In genomic region chr1:72823751-72824706, GRCm38 (mm10) we compare ENCODE assay signal across 9 mouse cellular contexts. TPM values are rescaled to one million over a fixed set of nuclear protein-coding genes. Genes with fewer than 3 reads are reported as not detected.
DNase-seq lines count a peak whose midpoint lies in the region; ATAC-seq and TF ChIP-seq lines count a peak whose summit lies in the region.
"Had no signal": no experiment of that assay in that cellular context is flagged by ENCODE, and none has a peak within 500 bp of the region (broad histone marks: within the 10 kb centered on the region; RNA-seq: fewer than 3 reads in every experiment).

Gene Igfbp2 (plus strand): TSS chr1:72824503.

- peak within 1 kb of the TSS; percentile 58 for H3K4me2 ChIP-seq in liver, embryonic 14.5 days (ENCODE audit: low read depth)

- DNase-seq in gastrocnemius, postnatal 4 days (ENCODE audit: low spot score in 2 of 2): peak in 1 of 2 experiments; percentile 28
- no peak for DNase-seq in gastrocnemius, adult 8-10 months (ENCODE audit: low spot score in 2 of 2)
- DNase-seq in adrenal gland, postnatal 36 days: peak; percentile 50 to 53
- peak; percentile 67 for DNase-seq in forelimb bud, embryonic 11.5 days (ENCODE audit: low read depth, low spot score)
- peak; percentile 61 for DNase-seq in kidney, postnatal 10 days
- DNase-seq in liver, embryonic 14.5 days (ENCODE audit: low read depth in 3 of 3, low spot score in 3 of 3): no peak
- peak; percentile 80 for DNase-seq in retina, postnatal 1 day

- H3K27ac ChIP-seq in liver, embryonic 14.5 days: no peak within 1 kb of the TSS

- peak within 1 kb of the TSS in 1 of 2 experiments; percentile 35; a peak in 3 of 4 replicates for H3K4me3 ChIP-seq in liver, embryonic 14.5 days (ENCODE audit: insufficient read depth in 1 of 2, low read depth in 2 of 2, low read length in 2 of 2)

- no peak for TF ChIP-seq EP300 in liver, embryonic 14.5 days (IDR thresholded peaks at IDR 0.05; ENCODE audit: low read depth)

- H3K27me3 ChIP-seq in liver, embryonic 14.5 days (ENCODE audit: control insufficient read depth, insufficient read depth, low read length): peaks cover 49% of the 10 kb centered on the region

- no peaks in the 10 kb centered on the region for H3K9me3 ChIP-seq in liver, embryonic 14.5 days (ENCODE audit: control insufficient read depth, low read length)
- H3K9me3 ChIP-seq: G1E had no signal

- no peak for ATAC-seq in liver, embryonic 14.5 days (ENCODE audit: insufficient read depth)
- no peak for ATAC-seq in monocyte, adult 5-6 weeks (replicated peaks; ENCODE audit: insufficient number of reproducible peaks, low FRiP score, low TSS enrichment, poor library complexity, severe bottlenecking)

- no peaks in the 10 kb centered on the region for H3K4me1 ChIP-seq in liver, embryonic 14.5 days (replicated peaks; ENCODE audit: control insufficient read depth in 2 of 2, insufficient read depth in 2 of 2, low read length in 1 of 2)

- 2% methylated on average over 49 of the region's 58 CpGs for WGBS in liver, embryonic 14.5 days (ENCODE audit: insufficient replicate concordance)

- no peak within 1 kb of the TSS for H3K9ac ChIP-seq in liver, embryonic 14.5 days (replicated peaks)

- TF ChIP-seq CTCF in liver, embryonic 14.5 days (IDR thresholded peaks at IDR 0.05; ENCODE audit: low read depth): no peak

- H3K36me3 ChIP-seq in liver, embryonic 14.5 days (replicated peaks; ENCODE audit: control insufficient read depth, insufficient read depth, low read depth): no peaks in the 10 kb centered on the region
- H3K36me3 ChIP-seq: G1E had no signal

RNA-seq across cellular contexts. Expression of gene Igfbp2, which starts in this region (rescaled TPM):
- total RNA-seq in gastrocnemius, postnatal 4 days (2021): 10 to 100 TPM; 45.6 to 56.5 TPM
- under 1 TPM in 3 of 4 experiments, not detected in 1; 0.21 to 0.53 (median 0.29) TPM for total RNA-seq in gastrocnemius, adult 8-10 months (2022)
- total RNA-seq in adrenal gland, postnatal 36 days (2021): 1 to 10 TPM; 1.8 to 2.0 TPM
- 2.4 and 3.4 TPM in 2 replicates for polyA plus RNA-seq in liver, embryonic 14.5 days (2012; rRNA removed)
- polyA plus RNA-seq in liver, embryonic 14.5 days (2014; fragmentation: Nextera tagmentation; extraction: Ambion mirVana): 1.6 and 2.3 TPM in 2 replicates
- total RNA-seq in monocyte, adult 5-6 weeks (2017): not detected in 3 replicates
- polyA plus RNA-seq: G1E had no signal

Comparison
In these comparisons a context has a peak if more than half of its experiments do, and no peak if none do; other contexts are left out.
1. RNA of gene Igfbp2 (total RNA-seq): 45.6 to 56.5 TPM in gastrocnemius, postnatal 4 days; 1.8 to 2.0 TPM in adrenal gland, postnatal 36 days, 0.21 to 0.53 TPM in gastrocnemius, adult 8-10 months and not detected in monocyte, adult 5-6 weeks; every median in the first group is over 10 times any median in the second.
2. DNase-seq: peak in adrenal gland, postnatal 36 days (2 of 2), forelimb bud, embryonic 11.5 days (single experiment), kidney, postnatal 10 days (single experiment) and retina, postnatal 1 day (single experiment); none in gastrocnemius, adult 8-10 months (0 of 2) and liver, embryonic 14.5 days (0 of 3).